Mouse (Mus musculus) CH12.LX (cell line): ENCODE results near the gene Tmem119. TPM values are rescaled to one million over a fixed set of nuclear protein-coding genes. Genes with fewer than 3 reads are reported as not detected.

Experiments
- DNase-seq: peaks from one replicate; pipeline ENCODE4 v3.0.0-alpha.2; 2013; ENCODE audit errors: extremely low read depth
- H3K27ac ChIP-seq: 2 replicates; pipeline ENCODE4 v1.5.1; 2012; ENCODE audit warnings: low read depth, mild to moderate bottlenecking, control low read depth, moderate library complexity; ENCODE audit not compliant: insufficient read depth
- H3K27me3 ChIP-seq: replicated peaks from 2 replicates; pipeline ENCODE3; 2012; ENCODE audit warnings: inconsistent platforms
- H3K36me3 ChIP-seq, 2 experiments: replicated peaks in 1 of 2; 2 replicates each; pipeline versions ENCODE3 to v1.6.1; 2012; ENCODE audit warnings: inconsistent platforms in 1 of 2, low read length in 1 of 2, mild to moderate bottlenecking in 1 of 2, mixed read lengths in 1 of 2, moderate library complexity in 1 of 2; ENCODE audit not compliant: control insufficient read depth in 1 of 2, insufficient read depth in 1 of 2
- H3K4me1 ChIP-seq, 2 experiments: 2 replicates each; pipeline ENCODE4 v1.6.1; 2012; ENCODE audit warnings: inconsistent platforms in 1 of 2, moderate library complexity in 1 of 2; ENCODE audit not compliant: insufficient read depth in 2 of 2, control insufficient read depth in 1 of 2
- H3K4me2 ChIP-seq: 2 replicates; pipeline ENCODE4 v1.6.1; 2012; ENCODE audit warnings: low read depth, mild to moderate bottlenecking, control low read depth; ENCODE audit not compliant: poor library complexity, insufficient read depth, severe bottlenecking
- H3K4me3 ChIP-seq, 3 experiments: fragments of 150-350 bp in 1 of 3; sonication (generic) in 1 of 3; replicated peaks in 1 of 3; 2 replicates each; pipeline versions ENCODE3 to v1.5.1; 2011 to 2012; ENCODE audit warnings: low read depth in 2 of 3, low read length in 2 of 3, mild to moderate bottlenecking in 2 of 3, moderate library complexity in 2 of 3, control low read depth in 1 of 3, improper control_type of control experiment in 1 of 3, inconsistent platforms in 1 of 3, mixed read lengths in 1 of 3; ENCODE audit not compliant: poor library complexity in 1 of 3
- H3K79me2 ChIP-seq: replicated peaks from 2 replicates; pipeline ENCODE4 v1.6.1; 2012; ENCODE audit warnings: mild to moderate bottlenecking, moderate library complexity; ENCODE audit not compliant: control insufficient read depth, poor library complexity, insufficient read depth, severe bottlenecking; ENCODE audit errors: extremely low read depth
- H3K9ac ChIP-seq: 2 replicates; pipeline ENCODE4 v1.6.1; 2012; ENCODE audit warnings: low read depth, mild to moderate bottlenecking, control low read depth, moderate library complexity; ENCODE audit not compliant: insufficient read depth
- H3K9me3 ChIP-seq: replicated peaks from 2 replicates; pipeline ENCODE3; 2012; ENCODE audit warnings: low read length, inconsistent platforms, mixed read lengths
- CTCF ChIP-seq, 2 experiments: IDR thresholded peaks in 1 of 2; conservative IDR thresholded peaks in 1 of 2; 2 replicates each; pipeline ENCODE4 v1.5.1; 2011 to 2012; ENCODE audit warnings: low read depth in 2 of 2, low read length in 2 of 2, improper control_type of control experiment in 1 of 2, inconsistent platforms in 1 of 2, mild to moderate bottlenecking in 1 of 2, moderate library complexity in 1 of 2
- EP300 ChIP-seq: IDR thresholded peaks from 2 replicates; pipeline ENCODE4 v1.6.1; 2011; ENCODE audit warnings: low read length, improper control_type of control experiment
- GABPA ChIP-seq: IDR thresholded peaks from 2 replicates; pipeline ENCODE4 v1.6.1; 2012; ENCODE audit warnings: low read depth, low read length, improper control_type of control experiment, inconsistent platforms; ENCODE audit not compliant: insufficient replicate concordance
- IRF4 ChIP-seq: IDR thresholded peaks from 2 replicates; pipeline ENCODE4 v1.6.1; 2014; ENCODE audit warnings: low read depth, mild to moderate bottlenecking, inconsistent platforms, low read length, improper control_type of control experiment
- JUN ChIP-seq: IDR thresholded peaks from 2 replicates; pipeline ENCODE4 v1.6.1; 2011; ENCODE audit warnings: low read depth, mild to moderate bottlenecking, low read length, improper control_type of control experiment, moderate library complexity; ENCODE audit not compliant: insufficient read depth
- JUND ChIP-seq: conservative IDR thresholded peaks from 2 replicates; pipeline ENCODE4 v1.6.1; 2011; ENCODE audit warnings: low read depth, low read length, improper control_type of control experiment
- MAFK ChIP-seq: IDR thresholded peaks from 2 replicates; pipeline ENCODE4 v1.6.1; 2011; ENCODE audit warnings: low read length, improper control_type of control experiment; ENCODE audit not compliant: insufficient replicate concordance
- MAX ChIP-seq: IDR thresholded peaks from 2 replicates; pipeline ENCODE4 v1.6.1; 2011; ENCODE audit warnings: low read length, improper control_type of control experiment
- MYC ChIP-seq: IDR thresholded peaks from 2 replicates; pipeline ENCODE4 v1.6.1; 2011; ENCODE audit warnings: low read depth, mild to moderate bottlenecking, improper control_type of control experiment, low read length
- RAD21 ChIP-seq: IDR thresholded peaks from 2 replicates; pipeline ENCODE4 v1.6.1; 2011; ENCODE audit warnings: low read depth, mild to moderate bottlenecking, low read length, improper control_type of control experiment, moderate library complexity
- SIN3A ChIP-seq: IDR thresholded peaks from 2 replicates; pipeline ENCODE4 v1.6.1; 2012; ENCODE audit warnings: low read length, improper control_type of control experiment, inconsistent platforms
- SMC3 ChIP-seq: IDR thresholded peaks from 2 replicates; pipeline ENCODE4 v1.6.1; 2011; ENCODE audit warnings: low read depth, low read length, improper control_type of control experiment
- UBTF ChIP-seq: IDR thresholded peaks from 2 replicates; pipeline ENCODE4 v1.6.1; 2012; ENCODE audit warnings: low read depth, mild to moderate bottlenecking, inconsistent platforms, low read length, improper control_type of control experiment, moderate library complexity
- ZKSCAN1 ChIP-seq: IDR thresholded peaks from 2 replicates; pipeline ENCODE4 v1.6.1; 2012; ENCODE audit warnings: low read depth, inconsistent platforms, low read length, improper control_type of control experiment, borderline replicate concordance
- ZNF384 ChIP-seq: IDR thresholded peaks from 2 replicates; pipeline ENCODE4 v1.6.1; 2012; ENCODE audit warnings: low read depth, low read length, improper control_type of control experiment, inconsistent platforms
- dilution Hi-C: fragments of 300-500 bp; cut with MboI; formaldehyde crosslinking; loops from 2 replicates; pipeline ENCODE4 v1.14.3; 2020; ENCODE audit warnings: low sequenced_read_pairs; ENCODE audit not compliant: extremely low pct_unique_long_range_greater_than_20kb, extremely low pct_ligation_motif_present
- in situ Hi-C: fragments of 300-500 bp; cut with MboI; formaldehyde crosslinking; loops from 3 replicates; pipeline ENCODE4 v1.14.3; 2019; ENCODE audit warnings: low sequenced_read_pairs, low pct_ligation_motif_present, low pct_unique_long_range_greater_than_20kb, mixed read lengths
- polyA plus RNA-seq: library from polyadenylated mRNA; unstranded; fragments of >175 nt; gene quantifications from 2 replicates; pipeline ENCODE4 v1.2.1, GENCODE M21; 2012; ENCODE audit warnings: low read depth; ENCODE audit not compliant: insufficient read length
- total RNA-seq, 2 experiments: library from RNA; depleted of rRNA; stranded (reverse); fragments of 300-350 nt in 1 of 2; fragments of >200 nt in 1 of 2; gene quantifications; 2 replicates each; pipeline ENCODE4 v1.2.3; 2012 to 2014

The Tmem119 gene
- total and polyA plus RNA-seq, 3 experiments: 0.30 to 1.5 (median 1.0) TPM

DNA sequence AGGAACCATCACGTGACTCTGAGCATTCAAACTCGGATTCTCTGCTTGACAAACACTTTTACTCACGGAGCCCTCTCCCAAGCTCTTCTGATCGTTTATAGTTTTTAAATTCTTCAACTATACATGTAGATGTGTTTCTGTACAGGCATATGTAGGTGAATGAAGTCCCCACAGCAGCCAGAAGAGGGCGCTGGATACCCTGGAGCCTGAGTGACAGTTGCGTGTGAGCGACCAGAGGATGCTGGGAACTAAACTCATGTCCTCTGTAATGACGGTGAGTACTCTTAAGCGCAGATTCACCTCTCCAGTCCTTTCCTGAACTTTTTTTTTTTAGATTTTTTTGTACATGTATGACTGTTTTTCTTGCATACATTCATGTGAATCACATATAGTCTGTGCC lies 13.3 kb upstream of the Tmem119 start:
- Histone ChIP-seq H3K4me2 (no peak overlapping the region), H3K36me3 (peaks cover 0 to 7% of the 10 kb centered on the region in 2 experiments), H3K4me3 (no peak overlapping the region)
- in situ Hi-C loops: loop anchor here (5.0 to 10.0 kb wide), 2 partner anchors 36 to 449 kb away; no protein-coding TSS in a partner anchor
- TF ChIP-seq EP300: no peak
- no peak for TF ChIP-seq IRF4
- peak; percentile 55 for TF ChIP-seq SMC3
- no peak for TF ChIP-seq MAX
- no peak for TF ChIP-seq UBTF
- TF ChIP-seq JUND: no peak
- no peak for TF ChIP-seq ZKSCAN1
- no peak for TF ChIP-seq JUN
- no peak for TF ChIP-seq MYC
- TF ChIP-seq CTCF (conservative IDR thresholded peaks at IDR 0.05 in 1 of 2, IDR thresholded peaks at IDR 0.05 in 1 of 2; ENCODE audit: low read depth in 2 of 2, low read length in 2 of 2): peak; percentile 46 to 64
- TF ChIP-seq ZNF384: no peak
- peak; percentile 40 for TF ChIP-seq RAD21
- TF ChIP-seq, all 38 proteins: peak for 3
- no peak for DNase-seq
- H3K27ac ChIP-seq: no peak overlapping the region
- H3K9ac ChIP-seq: no peak overlapping the region
- H3K79me2 ChIP-seq: no peaks in the 10 kb centered on the region
- H3K4me1 ChIP-seq: peaks cover 9 to 36% of the 10 kb centered on the region in 2 experiments; a peak in 3 of 4 replicates
- H3K9me3 ChIP-seq: peaks cover 12% of the 10 kb centered on the region
- dilution Hi-C loops: no loop called here
- H3K27me3 ChIP-seq: no peaks in the 10 kb centered on the region

DNA sequence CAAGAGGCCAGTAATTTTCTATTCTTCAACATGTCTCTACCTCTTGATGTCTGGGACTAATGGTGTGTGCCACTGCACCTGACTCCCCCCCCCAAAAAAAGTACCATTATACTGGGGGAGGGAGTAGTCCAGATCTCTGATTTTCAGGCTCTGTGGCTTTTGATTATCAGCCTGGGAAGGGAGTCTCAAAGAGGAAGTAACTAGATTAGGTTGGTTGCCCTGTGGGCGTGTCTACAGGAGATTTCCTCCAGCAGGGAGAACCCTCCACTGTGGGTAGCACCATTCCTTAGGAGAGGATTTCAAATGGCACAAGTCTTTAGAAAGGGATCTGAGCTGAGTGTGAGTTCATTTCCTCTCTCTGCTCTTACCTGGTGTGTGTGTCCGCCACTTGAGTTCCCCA lies 12.3 kb upstream of the Tmem119 start:
- no peak overlapping the region for H3K4me3 ChIP-seq
- dilution Hi-C loops: no loop called here
- TF ChIP-seq SIN3A: no peak
- no peak for TF ChIP-seq UBTF
- TF ChIP-seq CTCF (conservative IDR thresholded peaks at IDR 0.05 in 1 of 2, IDR thresholded peaks at IDR 0.05 in 1 of 2; ENCODE audit: low read depth in 2 of 2, low read length in 2 of 2): no peak
- no peak for TF ChIP-seq MAFK
- no peak for TF ChIP-seq GABPA
- peaks cover 12% of the 10 kb centered on the region for H3K9me3 ChIP-seq
- H3K27ac ChIP-seq: 0 out of 2 replicates have a peak overlapping the region, but pooled peaks have one; percentile 10
- H3K27me3 ChIP-seq: no peaks in the 10 kb centered on the region
- H3K36me3 ChIP-seq: no peaks in the 10 kb centered on the region
- no peak overlapping the region for H3K9ac ChIP-seq
- no peaks in the 10 kb centered on the region for H3K79me2 ChIP-seq
- no peak for DNase-seq
- H3K4me1 ChIP-seq: peaks cover 11 to 42% of the 10 kb centered on the region in 2 experiments; a peak in 3 of 4 replicates
- in situ Hi-C loops: loop anchor here (5.0 to 10.0 kb wide), 2 partner anchors 35 to 448 kb away; no protein-coding TSS in a partner anchor
- no peak overlapping the region for H3K4me2 ChIP-seq
